Mouse (Mus musculus) heart, embryonic 13.5 days (tissue): ENCODE results near the gene Hs3st3a1. TPM values are rescaled to one million over a fixed set of nuclear protein-coding genes. Genes with fewer than 3 reads are reported as not detected.

ENCODE experiments used
- ATAC-seq: fragments of 200-750 bp; cut with Nextera tagmentation; 2 replicates; pipeline ENCODE4 v1.8.0; 2017; ENCODE audit warnings: moderate TSS enrichment; ENCODE audit not compliant: insufficient number of reproducible peaks, low FRiP score, low TSS enrichment; ENCODE audit errors: extremely low read depth
- H3K27ac ChIP-seq: fragments of 300-500 bp; sonication (generic); replicated peaks from 2 replicates; pipeline ENCODE4 v1.5.1; 2015; ENCODE audit warnings: moderate library complexity, mild to moderate bottlenecking, inconsistent platforms
- H3K27me3 ChIP-seq: fragments of 300-500 bp; sonication (generic); replicated peaks from 2 replicates; pipeline ENCODE4 v1.6.1; 2015; ENCODE audit warnings: mild to moderate bottlenecking, inconsistent platforms
- H3K36me3 ChIP-seq: fragments of 300-500 bp; sonication (generic); 2 replicates; pipeline ENCODE4 v1.6.1; 2015; ENCODE audit warnings: mild to moderate bottlenecking, inconsistent platforms
- H3K4me1 ChIP-seq: fragments of 300-500 bp; sonication (generic); 2 replicates; pipeline ENCODE4 v1.6.1; 2015; ENCODE audit warnings: inconsistent platforms
- H3K4me2 ChIP-seq: fragments of 300-500 bp; sonication (generic); 2 replicates; pipeline ENCODE4 v1.6.1; 2015; ENCODE audit warnings: inconsistent platforms, mild to moderate bottlenecking, moderate library complexity
- H3K4me3 ChIP-seq: fragments of 300-500 bp; sonication (generic); 2 replicates; pipeline ENCODE4 v1.5.1; 2015; ENCODE audit warnings: moderate library complexity, mild to moderate bottlenecking, inconsistent platforms
- H3K9ac ChIP-seq: fragments of 300-500 bp; sonication (generic); 2 replicates; pipeline ENCODE4 v1.6.1; 2015; ENCODE audit warnings: inconsistent platforms, mild to moderate bottlenecking, moderate library complexity
- H3K9me3 ChIP-seq: fragments of 300-500 bp; sonication (generic); 2 replicates; pipeline ENCODE4 v1.6.1; 2016; ENCODE audit warnings: inconsistent platforms
- WGBS: fragments of 180-500 bp; shearing (Covaris S2); methylation state at CpG from one replicate; pipeline ENCODE4 v1.1.7; 2015; ENCODE audit warnings: mixed read lengths; 5-methylcytosine and 5-hydroxymethylcytosine counted together
- polyA plus RNA-seq: library from polyadenylated mRNA; unstranded; fragments of >200 nt; fragmentation: Nextera tagmentation; extraction: Ambion mirVana; gene quantifications from 2 replicates; pipeline ENCODE4 v1.2.1, GENCODE M21; 2015

Gene Hs3st3a1
- polyA plus RNA-seq, 1 experiment from 2014 or later, result 0.35 TPM

GRCm38 (mm10) chr11:64489587-64490433, 54.7 kb downstream of the Hs3st3a1 start:
- no peak overlapping the region for H3K4me3 ChIP-seq
- ATAC-seq, result no peak
- peaks cover 40% of the 10 kb centered on the region; the same call in 1 of the 2 replicates for H3K27me3 ChIP-seq
- H3K9me3 ChIP-seq, result no peaks in the 10 kb centered on the region
- 50% methylated on average over 9 of the region's 9 CpGs for WGBS
- H3K4me1 ChIP-seq, result 0 out of 2 replicates have a peak, but pooled peaks cover 2% of the 10 kb centered on the region
- H3K4me2 ChIP-seq, result no peak overlapping the region
- no peak overlapping the region for H3K9ac ChIP-seq
- no peak overlapping the region for H3K27ac ChIP-seq
- no peaks in the 10 kb centered on the region for H3K36me3 ChIP-seq

GRCm38 (mm10) chr11:64494448-64494847, 59.3 kb downstream of the Hs3st3a1 start:
- H3K9ac ChIP-seq, result no peak overlapping the region
- WGBS, result 74% methylated on average over 2 of the region's 2 CpGs
- H3K4me2 ChIP-seq, result no peak overlapping the region
- no peaks in the 10 kb centered on the region for H3K36me3 ChIP-seq
- no peaks in the 10 kb centered on the region for H3K9me3 ChIP-seq
- H3K27ac ChIP-seq, result no peak overlapping the region
- no peak for ATAC-seq
- peaks cover 14% of the 10 kb centered on the region for H3K4me1 ChIP-seq
- H3K27me3 ChIP-seq, result peaks cover 12% of the 10 kb centered on the region; the same call in 1 of the 2 replicates
- H3K4me3 ChIP-seq, result no peak overlapping the region

GRCm38 (mm10) chr11:64495935-64496334, 60.8 kb downstream of the Hs3st3a1 start:
- Histone ChIP-seq H3K4me3 (no peak overlapping the region), H3K4me2 (no peak overlapping the region), H3K4me1 (peaks cover 14% of the 10 kb centered on the region), H3K9ac (no peak overlapping the region), H3K36me3 (no peaks in the 10 kb centered on the region), H3K27ac (no peak overlapping the region), H3K9me3 (no peaks in the 10 kb centered on the region), H3K27me3 (peaks cover 3% of the 10 kb centered on the region; the same call in 1 of the 2 replicates)
- WGBS, result 11% methylated on average over 3 of the region's 3 CpGs
- ATAC-seq, result no peak

GRCm38 (mm10) chr11:64496677-64497076, 61.5 kb downstream of the Hs3st3a1 start:
- Histone ChIP-seq H3K4me1 (peaks cover 14% of the 10 kb centered on the region), H3K27me3 (peaks cover 3% of the 10 kb centered on the region; the same call in 1 of the 2 replicates), H3K9ac (no peak overlapping the region), H3K36me3 (no peaks in the 10 kb centered on the region), H3K27ac (no peak overlapping the region), H3K9me3 (no peaks in the 10 kb centered on the region), H3K4me3 (no peak overlapping the region), H3K4me2 (no peak overlapping the region)
- WGBS, result 35% methylated on average over 3 of the region's 3 CpGs
- ATAC-seq, result no peak

GRCm38 (mm10) chr11:64500536-64501112, 65.5 kb downstream of the Hs3st3a1 start:
- H3K4me1 ChIP-seq, result peaks cover 13% of the 10 kb centered on the region
- no peak overlapping the region for H3K9ac ChIP-seq
- whole genome bisulfite sequencing, result 82% methylated on average over 5 of the region's 5 CpGs
- no peak overlapping the region for H3K4me2 ChIP-seq
- H3K27ac ChIP-seq, result no peak overlapping the region
- no peak overlapping the region for H3K4me3 ChIP-seq
- H3K9me3 ChIP-seq, result no peaks in the 10 kb centered on the region
- no peaks in the 10 kb centered on the region for H3K36me3 ChIP-seq
- ATAC-seq, result no peak
- no peaks in the 10 kb centered on the region for H3K27me3 ChIP-seq

- H3K4me2 ChIP-seq, result no peak overlapping the region
- 88% methylated on average over 3 of the region's 3 CpGs for WGBS
- no peak for ATAC-seq
- no peaks in the 10 kb centered on the region for H3K4me1 ChIP-seq
- no peaks in the 10 kb centered on the region for H3K9me3 ChIP-seq
- no peak overlapping the region for H3K9ac ChIP-seq
- no peaks in the 10 kb centered on the region for H3K27me3 ChIP-seq
- no peak overlapping the region for H3K27ac ChIP-seq
- no peaks in the 10 kb centered on the region for H3K36me3 ChIP-seq
- no peak overlapping the region for H3K4me3 ChIP-seq
Observed at GRCm38 (mm10) chr11:64503040-64503439, 67.9 kb downstream of the Hs3st3a1 start.

GRCm38 (mm10) chr11:64505924-64506323, 70.8 kb downstream of the Hs3st3a1 start:
- no peak overlapping the region for H3K4me2 ChIP-seq
- no peak overlapping the region for H3K27ac ChIP-seq
- no peak overlapping the region for H3K9ac ChIP-seq
- no peaks in the 10 kb centered on the region for H3K36me3 ChIP-seq
- H3K9me3 ChIP-seq, result no peaks in the 10 kb centered on the region
- no peak overlapping the region for H3K4me3 ChIP-seq
- peaks cover 8% of the 10 kb centered on the region for H3K4me1 ChIP-seq
- WGBS, result 75% methylated on average over 1 of the region's 1 CpGs
- no peak for ATAC-seq
- no peaks in the 10 kb centered on the region for H3K27me3 ChIP-seq

GRCm38 (mm10) chr11:64507024-64507423, 71.9 kb downstream of the Hs3st3a1 start:
- no peaks in the 10 kb centered on the region for H3K9me3 ChIP-seq
- no peak overlapping the region for H3K4me2 ChIP-seq
- no peak overlapping the region for H3K4me3 ChIP-seq
- no peak overlapping the region for H3K9ac ChIP-seq
- H3K4me1 ChIP-seq, result peaks cover 19% of the 10 kb centered on the region
- 0 out of 2 replicates have a peak, but pooled peaks cover 6% of the 10 kb centered on the region for H3K27me3 ChIP-seq
- H3K36me3 ChIP-seq, result no peaks in the 10 kb centered on the region
- H3K27ac ChIP-seq, result no peak overlapping the region
- no peak for ATAC-seq
- 90% methylated on average over 3 of the region's 3 CpGs for WGBS

GRCm38 (mm10) chr11:64509106-64509505, 74.0 kb downstream of the Hs3st3a1 start:
- H3K36me3 ChIP-seq, result no peaks in the 10 kb centered on the region
- peaks cover 27% of the 10 kb centered on the region for H3K4me1 ChIP-seq
- no peaks in the 10 kb centered on the region for H3K9me3 ChIP-seq
- ATAC-seq, result no peak
- H3K27me3 ChIP-seq, result 0 out of 2 replicates have a peak, but pooled peaks cover 10% of the 10 kb centered on the region
- no peak overlapping the region for H3K27ac ChIP-seq
- no peak overlapping the region for H3K9ac ChIP-seq
- no peak overlapping the region for H3K4me2 ChIP-seq
- 37% methylated on average over 2 of the region's 2 CpGs for WGBS
- no peak overlapping the region for H3K4me3 ChIP-seq

GRCm38 (mm10) chr11:64512301-64512700, 77.2 kb downstream of the Hs3st3a1 start:
- H3K4me2 ChIP-seq, result no peak overlapping the region
- H3K4me3 ChIP-seq, result no peak overlapping the region
- H3K36me3 ChIP-seq, result no peaks in the 10 kb centered on the region
- H3K4me1 ChIP-seq, result peaks cover 27% of the 10 kb centered on the region
- H3K27me3 ChIP-seq, result 0 out of 2 replicates have a peak, but pooled peaks cover 10% of the 10 kb centered on the region
- no peak overlapping the region for H3K9ac ChIP-seq
- H3K9me3 ChIP-seq, result no peaks in the 10 kb centered on the region
- 57% methylated on average over 4 of the region's 4 CpGs for WGBS
- no peak overlapping the region for H3K27ac ChIP-seq
- ATAC-seq, result no peak

- no peak overlapping the region for H3K4me2 ChIP-seq
- H3K4me3 ChIP-seq, result no peak overlapping the region
- H3K9me3 ChIP-seq, result no peaks in the 10 kb centered on the region
- ATAC-seq, result no peak
- no peak overlapping the region for H3K27ac ChIP-seq
- H3K36me3 ChIP-seq, result no peaks in the 10 kb centered on the region
- peaks cover 20% of the 10 kb centered on the region for H3K27me3 ChIP-seq
- no peak overlapping the region for H3K9ac ChIP-seq
- H3K4me1 ChIP-seq, result peaks cover 27% of the 10 kb centered on the region
- 46% methylated on average over 5 of the region's 5 CpGs for WGBS
Observed at GRCm38 (mm10) chr11:64513419-64513818, 78.3 kb downstream of the Hs3st3a1 start.
